Mouse (Mus musculus): ENCODE data around the gene Fam171a1.

GRCm38 (mm10) chr2:3168719-3169402 lies 54.8 kb downstream of the Fam171a1 start:
- TF ChIP-seq GATA1 (IDR thresholded peaks at IDR 0.05; ENCODE audit: low read length) (no peak), TAL1 (IDR thresholded peaks at IDR 0.05; ENCODE audit: low read length) (no peak)
